Mouse (Mus musculus): ENCODE results near the gene Agfg2. TPM values are rescaled to one million over a fixed set of nuclear protein-coding genes. Genes with fewer than 3 reads are reported as not detected.
"Not testable (repeated sequence)": the region's sequence is repeated elsewhere in the genome, so short reads cannot be mapped to it uniquely, and the experiment has no call there.

Agfg2 gene
- 11.3 and 12.9 TPM in 2 replicates for polyA plus RNA-seq (2014; fragmentation: Nextera tagmentation; extraction: Ambion mirVana)

- Histone ChIP-seq H3K4me3 (ENCODE audit: low read depth, low read length) (peak within 1 kb of the TSS; percentile 60), H3K27ac (ENCODE audit: low read depth, low read length) (peak within 1 kb of the TSS; percentile 60), H3K9ac (replicated peaks; ENCODE audit: low read depth, low read length) (peak within 1 kb of the TSS; percentile 50), H3K4me2 (ENCODE audit: low read depth, low read length) (peak within 1 kb of the TSS; percentile 79), H3K9me3 (ENCODE audit: control insufficient read depth, low read length) (no peaks in the 10 kb centered on the region), H3K27me3 (ENCODE audit: control insufficient read depth, insufficient read depth, low read length) (no peaks in the 10 kb centered on the region), H3K36me3 (ENCODE audit: control insufficient read depth, insufficient read depth, low read length) (no peaks in the 10 kb centered on the region), H3K4me1 (ENCODE audit: control insufficient read depth, insufficient read depth, low read length) (peaks cover 11% of the 10 kb centered on the region)
- WGBS = under 1% methylated on average over 61 of the region's 62 CpGs
- ATAC-seq (ENCODE audit: low read depth) = peak; percentile 100
Observed at GRCm38 (mm10) chr5:137684294-137685123, at the start of gene Agfg2. Agfg2 (minus strand) TSS chr5:137684726.

- peaks cover 31% of the 10 kb centered on the region for H3K36me3 ChIP-seq (ENCODE audit: control insufficient read depth, insufficient read depth, low read length)
- peak; percentile 76 for ATAC-seq (ENCODE audit: low read depth)
- peak overlapping the region; percentile 26 for H3K4me3 ChIP-seq (ENCODE audit: low read depth, low read length)
- H3K9me3 ChIP-seq (ENCODE audit: control insufficient read depth, low read length) = no peaks in the 10 kb centered on the region
- peak overlapping the region; percentile 95 for H3K27ac ChIP-seq (ENCODE audit: low read depth, low read length)
- H3K4me2 ChIP-seq (ENCODE audit: low read depth, low read length) = peak overlapping the region; percentile 55
- peak overlapping the region; percentile 37; the same call in 1 of the 2 replicates for H3K9ac ChIP-seq (replicated peaks; ENCODE audit: low read depth, low read length)
- no peaks in the 10 kb centered on the region for H3K27me3 ChIP-seq (ENCODE audit: control insufficient read depth, insufficient read depth, low read length)
- peaks cover 48% of the 10 kb centered on the region for H3K4me1 ChIP-seq (ENCODE audit: control insufficient read depth, insufficient read depth, low read length)
- WGBS = 20% methylated on average over 12 of the region's 12 CpGs
Observed at GRCm38 (mm10) chr5:137733638-137734288, 49.2 kb upstream of the Agfg2 start.

- Histone ChIP-seq H3K27ac (ENCODE audit: low read depth, low read length) (no peak overlapping the region), H3K36me3 (ENCODE audit: control insufficient read depth, insufficient read depth, low read length) (peaks cover 9% of the 10 kb centered on the region), H3K9me3 (ENCODE audit: control insufficient read depth, low read length) (no peaks in the 10 kb centered on the region), H3K27me3 (ENCODE audit: control insufficient read depth, insufficient read depth, low read length) (no peaks in the 10 kb centered on the region), H3K4me1 (ENCODE audit: control insufficient read depth, insufficient read depth, low read length) (peaks cover 8% of the 10 kb centered on the region; the same call in 1 of the 2 replicates), H3K4me2 (ENCODE audit: low read depth, low read length) (no peak overlapping the region), H3K4me3 (ENCODE audit: low read depth, low read length) (no peak overlapping the region), H3K9ac (replicated peaks; ENCODE audit: low read depth, low read length) (no peak overlapping the region)
- ATAC-seq (ENCODE audit: low read depth) = no peak
- 76% methylated on average over 6 of the region's 6 CpGs for WGBS
Observed at GRCm38 (mm10) chr5:137726767-137727166, 42.2 kb upstream of the Agfg2 start.

- no peaks in the 10 kb centered on the region for H3K36me3 ChIP-seq (ENCODE audit: control insufficient read depth, insufficient read depth, low read length)
- H3K9me3 ChIP-seq (ENCODE audit: control insufficient read depth, low read length) = no peaks in the 10 kb centered on the region
- no peak overlapping the region for H3K9ac ChIP-seq (replicated peaks; ENCODE audit: low read depth, low read length)
- WGBS = 95% methylated on average over 5 of the region's 5 CpGs
- H3K4me3 ChIP-seq (ENCODE audit: low read depth, low read length) = no peak overlapping the region
- H3K4me1 ChIP-seq (ENCODE audit: control insufficient read depth, insufficient read depth, low read length) = no peaks in the 10 kb centered on the region
- no peak overlapping the region for H3K4me2 ChIP-seq (ENCODE audit: low read depth, low read length)
- no peaks in the 10 kb centered on the region for H3K27me3 ChIP-seq (ENCODE audit: control insufficient read depth, insufficient read depth, low read length)
- no peak for ATAC-seq (ENCODE audit: low read depth)
- H3K27ac ChIP-seq (ENCODE audit: low read depth, low read length) = no peak overlapping the region
Observed at GRCm38 (mm10) chr5:137723840-137724239, 39.3 kb upstream of the Agfg2 start.

- H3K9me3 ChIP-seq (ENCODE audit: control insufficient read depth, low read length); H3K27me3 ChIP-seq (ENCODE audit: control insufficient read depth, insufficient read depth, low read length); H3K4me3 ChIP-seq (ENCODE audit: low read depth, low read length); H3K4me1 ChIP-seq (ENCODE audit: control insufficient read depth, insufficient read depth, low read length); H3K4me2 ChIP-seq (ENCODE audit: low read depth, low read length); H3K27ac ChIP-seq (ENCODE audit: low read depth, low read length); ATAC-seq (ENCODE audit: low read depth); H3K9ac ChIP-seq (replicated peaks; ENCODE audit: low read depth, low read length); H3K36me3 ChIP-seq (ENCODE audit: control insufficient read depth, insufficient read depth, low read length): not testable (repeated sequence)
- 29% methylated on average over 9 of the region's 16 CpGs for WGBS
Observed at GRCm38 (mm10) chr5:137720558-137721164, 36.1 kb upstream of the Agfg2 start.

- Histone ChIP-seq H3K4me2 (ENCODE audit: low read depth, low read length) (no peak overlapping the region), H3K27ac (ENCODE audit: low read depth, low read length) (no peak overlapping the region), H3K27me3 (ENCODE audit: control insufficient read depth, insufficient read depth, low read length) (no peaks in the 10 kb centered on the region), H3K9me3 (ENCODE audit: control insufficient read depth, low read length) (no peaks in the 10 kb centered on the region), H3K9ac (replicated peaks; ENCODE audit: low read depth, low read length) (no peak overlapping the region), H3K4me3 (ENCODE audit: low read depth, low read length) (no peak overlapping the region), H3K36me3 (ENCODE audit: control insufficient read depth, insufficient read depth, low read length) (no peaks in the 10 kb centered on the region), H3K4me1 (ENCODE audit: control insufficient read depth, insufficient read depth, low read length) (no peaks in the 10 kb centered on the region)
- 93% methylated on average over 6 of the region's 6 CpGs for WGBS
- no peak for ATAC-seq (ENCODE audit: low read depth)
Observed at GRCm38 (mm10) chr5:137719088-137719487, 34.6 kb upstream of the Agfg2 start.

- H3K27me3 ChIP-seq (ENCODE audit: control insufficient read depth, insufficient read depth, low read length) = no peaks in the 10 kb centered on the region
- no peaks in the 10 kb centered on the region for H3K4me1 ChIP-seq (ENCODE audit: control insufficient read depth, insufficient read depth, low read length)
- WGBS = 63% methylated on average over 8 of the region's 8 CpGs
- H3K4me3 ChIP-seq (ENCODE audit: low read depth, low read length) = no peak overlapping the region
- no peak overlapping the region for H3K27ac ChIP-seq (ENCODE audit: low read depth, low read length)
- H3K9ac ChIP-seq (replicated peaks; ENCODE audit: low read depth, low read length) = no peak overlapping the region
- no peak overlapping the region for H3K4me2 ChIP-seq (ENCODE audit: low read depth, low read length)
- no peaks in the 10 kb centered on the region for H3K9me3 ChIP-seq (ENCODE audit: control insufficient read depth, low read length)
- no peak for ATAC-seq (ENCODE audit: low read depth)
- H3K36me3 ChIP-seq (ENCODE audit: control insufficient read depth, insufficient read depth, low read length) = no peaks in the 10 kb centered on the region
Observed at GRCm38 (mm10) chr5:137718020-137718790, 33.7 kb upstream of the Agfg2 start.

- Histone ChIP-seq H3K9ac (replicated peaks; ENCODE audit: low read depth, low read length) (no peak overlapping the region), H3K4me2 (ENCODE audit: low read depth, low read length) (no peak overlapping the region), H3K27me3 (ENCODE audit: control insufficient read depth, insufficient read depth, low read length) (no peaks in the 10 kb centered on the region), H3K9me3 (ENCODE audit: control insufficient read depth, low read length) (no peaks in the 10 kb centered on the region), H3K27ac (ENCODE audit: low read depth, low read length) (no peak overlapping the region), H3K4me1 (ENCODE audit: control insufficient read depth, insufficient read depth, low read length) (no peaks in the 10 kb centered on the region), H3K4me3 (ENCODE audit: low read depth, low read length) (no peak overlapping the region), H3K36me3 (ENCODE audit: control insufficient read depth, insufficient read depth, low read length) (no peaks in the 10 kb centered on the region)
- no peak for ATAC-seq (ENCODE audit: low read depth)
- whole genome bisulfite sequencing = 86% methylated on average over 8 of the region's 8 CpGs
Observed at GRCm38 (mm10) chr5:137715685-137716084, 31.2 kb upstream of the Agfg2 start.
